Mouse (Mus musculus) brain, embryonic 14.5 days (tissue): ENCODE measurements around the gene Adam12.

Experiments used
- CTCF ChIP-seq: fragments of 200-500 bp; IDR thresholded peaks from 2 replicates; pipeline ENCODE4 v1.5.1; 2012; ENCODE audit warnings: inconsistent platforms, mild to moderate bottlenecking, moderate library complexity, borderline replicate concordance; ENCODE audit not compliant: insufficient read depth, insufficient read length; ENCODE audit errors: extremely low read depth
- POLR2A ChIP-seq: fragments of 200-500 bp; IDR thresholded peaks from 2 replicates; pipeline ENCODE4 v1.6.1; 2012; ENCODE audit warnings: mild to moderate bottlenecking, inconsistent platforms, borderline replicate concordance; ENCODE audit not compliant: poor library complexity, insufficient read depth, insufficient read length, severe bottlenecking; ENCODE audit errors: extremely low read depth

DNA sequence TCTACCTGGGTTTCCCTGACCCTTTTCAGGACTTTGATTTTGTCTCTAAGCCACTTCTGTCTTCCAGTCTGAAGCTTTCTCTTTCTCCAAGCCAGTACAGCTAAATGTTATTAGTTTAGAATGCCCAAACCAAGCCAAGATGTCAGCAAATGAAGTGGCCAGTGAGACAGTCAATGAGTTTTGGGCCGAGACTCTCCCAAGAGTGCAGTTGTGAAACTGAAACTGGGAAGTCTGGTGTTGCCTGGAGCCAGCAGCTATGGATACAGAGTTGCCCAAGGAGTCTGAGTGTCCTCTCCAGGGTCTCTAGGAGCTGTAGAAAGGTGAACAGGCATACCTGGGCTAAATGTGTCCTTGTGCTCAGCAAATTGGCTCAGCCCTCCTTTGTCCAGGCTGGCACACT, 260.9 kb downstream of the Adam12 start:
- no peak for TF ChIP-seq CTCF
- no peak for TF ChIP-seq POLR2A
